Mouse (Mus musculus) forebrain, embryonic 16.5 days (tissue): ENCODE results near the gene Ribc1. TPM values are rescaled to one million over a fixed set of nuclear protein-coding genes. Genes with fewer than 3 reads are reported as not detected.
A peak's percentile ranks its signal among the peaks of the same experiment; 100 is the strongest.

Source experiments
- ATAC-seq: fragments of 200-750 bp; cut with Nextera tagmentation; 2 replicates; pipeline ENCODE4 v1.8.0; 2017; ENCODE audit warnings: mild to moderate bottlenecking, moderate library complexity
- H3K27ac ChIP-seq: fragments of 300-500 bp; sonication (generic); 2 replicates; pipeline ENCODE4 v1.5.1; 2014; ENCODE audit warnings: low read length, control low read depth
- H3K27me3 ChIP-seq: fragments of 300-500 bp; sonication (generic); replicated peaks from 2 replicates; pipeline ENCODE4 v1.6.1; 2014; ENCODE audit warnings: low read length; ENCODE audit not compliant: control insufficient read depth, insufficient read depth
- H3K36me3 ChIP-seq: fragments of 300-500 bp; sonication (generic); 2 replicates; pipeline ENCODE4 v1.6.1; 2014; ENCODE audit not compliant: control insufficient read depth, insufficient read depth
- H3K4me1 ChIP-seq: fragments of 300-500 bp; sonication (generic); replicated peaks from 2 replicates; pipeline ENCODE4 v1.6.1; 2014; ENCODE audit warnings: low read length; ENCODE audit not compliant: control insufficient read depth, insufficient read depth
- H3K4me2 ChIP-seq: fragments of 300-500 bp; sonication (generic); 2 replicates; pipeline ENCODE4 v1.6.1; 2014; ENCODE audit warnings: mild to moderate bottlenecking, low read length, control low read depth
- H3K4me3 ChIP-seq: fragments of 300-500 bp; sonication (generic); replicated peaks from 2 replicates; pipeline ENCODE4 v1.5.1; 2014; ENCODE audit warnings: mild to moderate bottlenecking, low read length, control low read depth
- H3K9ac ChIP-seq: fragments of 300-500 bp; sonication (generic); replicated peaks from 2 replicates; pipeline ENCODE4 v1.6.1; 2014; ENCODE audit warnings: low read depth, low read length, control low read depth
- H3K9me3 ChIP-seq: fragments of 300-500 bp; sonication (generic); 2 replicates; pipeline ENCODE4 v1.6.1; 2016; ENCODE audit warnings: low read length; ENCODE audit not compliant: control insufficient read depth
- WGBS: fragments of 180-500 bp; shearing (Covaris S2); extraction: QIAGEN DNeasy Blood & Tissue Kit; methylation state at CpG from one replicate; pipeline ENCODE4 v1.1.7; 2014; 5-methylcytosine and 5-hydroxymethylcytosine counted together
- polyA plus RNA-seq: library from polyadenylated mRNA; unstranded; fragments of >200 nt; fragmentation: Nextera tagmentation; extraction: Ambion mirVana; gene quantifications from 2 replicates; pipeline ENCODE4 v1.2.1, GENCODE M21; 2015

The Ribc1 gene
- polyA plus RNA-seq, 1 experiment from 2014 or later, result 2.6 TPM

GRCm38 (mm10) chrX:152007863-152008262 lies 8.2 kb downstream of the Ribc1 start:
- Histone ChIP-seq H3K4me2 (no peak overlapping the region), H3K36me3 (no peaks in the 10 kb centered on the region), H3K27ac (no peak overlapping the region), H3K27me3 (peaks cover 5% of the 10 kb centered on the region; the same call in 1 of the 2 replicates), H3K4me1 (no peaks in the 10 kb centered on the region), H3K9ac (no peak overlapping the region), H3K4me3 (no peak overlapping the region), H3K9me3 (no peaks in the 10 kb centered on the region)
- no peak for ATAC-seq
- 83% methylated on average over 1 of the region's 1 CpGs for WGBS

- H3K4me3 ChIP-seq, result no peak overlapping the region
- no peak overlapping the region for H3K4me2 ChIP-seq
- no peak overlapping the region for H3K9ac ChIP-seq
- H3K27ac ChIP-seq, result no peak overlapping the region
- 72% methylated on average over 2 of the region's 2 CpGs for WGBS
- peaks cover 8% of the 10 kb centered on the region; the same call in 1 of the 2 replicates for H3K27me3 ChIP-seq
- no peaks in the 10 kb centered on the region for H3K9me3 ChIP-seq
- no peaks in the 10 kb centered on the region for H3K36me3 ChIP-seq
- ATAC-seq, result no peak
- no peaks in the 10 kb centered on the region for H3K4me1 ChIP-seq
Measured at GRCm38 (mm10) chrX:152002865-152003264, 13.2 kb downstream of the Ribc1 start.

GRCm38 (mm10) chrX:152001737-152002710 lies 14.1 kb downstream of the Ribc1 start, which contains the start of gene Hsd17b10:
Gene Hsd17b10 (plus strand): TSS chrX:152001845.
- H3K9me3 ChIP-seq, result no peaks in the 10 kb centered on the region
- H3K9ac ChIP-seq, result peak within 1 kb of the TSS; percentile 59
- H3K4me2 ChIP-seq, result peak within 1 kb of the TSS; percentile 65
- ATAC-seq, result peak; percentile 100
- WGBS, result 18% methylated on average over 39 of the region's 41 CpGs
- H3K36me3 ChIP-seq, result no peaks in the 10 kb centered on the region
- peaks cover 8% of the 10 kb centered on the region; the same call in 1 of the 2 replicates for H3K27me3 ChIP-seq
- peak within 1 kb of the TSS; percentile 54 for H3K4me3 ChIP-seq
- H3K4me1 ChIP-seq, result no peaks in the 10 kb centered on the region
- peak within 1 kb of the TSS; percentile 23; the same call in 1 of the 2 replicates for H3K27ac ChIP-seq

GRCm38 (mm10) chrX:152001182-152001684 lies 14.9 kb downstream of the Ribc1 start:
- Histone ChIP-seq H3K4me3 (peak overlapping the region; percentile 54), H3K27ac (no peak overlapping the region), H3K9me3 (no peaks in the 10 kb centered on the region), H3K36me3 (no peaks in the 10 kb centered on the region), H3K4me1 (no peaks in the 10 kb centered on the region), H3K9ac (no peak overlapping the region), H3K4me2 (peak overlapping the region; percentile 65), H3K27me3 (peaks cover 8% of the 10 kb centered on the region; the same call in 1 of the 2 replicates)
- ATAC-seq, result no peak; the same call in 1 of the 2 replicates
- 36% methylated on average over 9 of the region's 9 CpGs for WGBS

- Histone ChIP-seq H3K27ac (no peak overlapping the region), H3K4me2 (no peak overlapping the region), H3K9me3 (no peaks in the 10 kb centered on the region), H3K27me3 (peaks cover 13% of the 10 kb centered on the region; the same call in 1 of the 2 replicates), H3K4me3 (no peak overlapping the region), H3K36me3 (no peaks in the 10 kb centered on the region), H3K4me1 (no peaks in the 10 kb centered on the region), H3K9ac (no peak overlapping the region)
- WGBS, result 65% methylated on average over 4 of the region's 4 CpGs
- no peak for ATAC-seq
Measured at GRCm38 (mm10) chrX:151999006-151999710, 16.9 kb downstream of the Ribc1 start.

Other genes with a start within 250 kb of the Ribc1 start
- gene Huwe1, start 215.5 kb downstream of the Ribc1 start, polyA plus RNA-seq, result 62.4 and 65.5 TPM in 2 replicates
- gene Hsd17b10, start 14.4 kb downstream of the Ribc1 start, polyA plus RNA-seq, result 120 and 123 TPM in 2 replicates
- gene Smc1a, start 133 bp upstream of the Ribc1 start, polyA plus RNA-seq, result 99.2 and 109 TPM in 2 replicates
- 4.1 and 5.8 TPM in 2 replicates for gene Iqsec2, start 128.0 kb upstream of the Ribc1 start, polyA plus RNA-seq
- 38.3 and 38.6 TPM in 2 replicates for gene Kdm5c, start 216.7 kb upstream of the Ribc1 start, polyA plus RNA-seq